Mouse (Mus musculus): ENCODE results near the gene Sh3bp5l. TPM values are rescaled to one million over a fixed set of nuclear protein-coding genes. Genes with fewer than 3 reads are reported as not detected.

Sh3bp5l gene
- total RNA-seq, 2 experiments from 2014 or later, result 33.7 to 35.1 TPM

GRCm38 (mm10) chr11:58316344-58316743 lies 14.2 kb upstream of the Sh3bp5l start:
- intact Hi-C loops (cut with DNase I), result no loop called here
- no peak for DNase-seq (ENCODE audit: low spot score)

GRCm38 (mm10) chr11:58316768-58317390 lies 13.6 kb upstream of the Sh3bp5l start:
- no peak for DNase-seq (ENCODE audit: low spot score)
- intact Hi-C loops (cut with DNase I), result no loop called here

- intact Hi-C loops (cut with DNase I), result loop anchor here (2.0 kb wide), 1 partner anchor 16 kb away; the partner anchor contains the start of gene Zfp692
- DNase-seq (ENCODE audit: low spot score), result peak; percentile 95
Observed at GRCm38 (mm10) chr11:58322824-58323569, 7.5 kb upstream of the Sh3bp5l start.

- DNase-seq (ENCODE audit: low spot score), result no peak
- intact Hi-C loops (cut with DNase I), result loop anchor here (2.0 kb wide), 1 partner anchor 17 kb away; the partner anchor contains the start of gene Zfp692
Observed at GRCm38 (mm10) chr11:58323570-58324340, 6.8 kb upstream of the Sh3bp5l start.

- no peak for DNase-seq (ENCODE audit: low spot score)
- intact Hi-C loops (cut with DNase I), result no loop called here
Observed at GRCm38 (mm10) chr11:58324614-58325229, 5.8 kb upstream of the Sh3bp5l start.

- DNase-seq (ENCODE audit: low spot score), result no peak
- intact Hi-C loops (cut with DNase I), result no loop called here
Observed at GRCm38 (mm10) chr11:58326781-58327180, 3.7 kb upstream of the Sh3bp5l start.

GRCm38 (mm10) chr11:58329906-58330275 lies 633 bp upstream of the Sh3bp5l start:
- intact Hi-C loops (cut with DNase I), result no loop called here
- DNase-seq (ENCODE audit: low spot score), result no peak

- intact Hi-C loops (cut with DNase I), result no loop called here
- DNase-seq (ENCODE audit: low spot score), result no peak
Observed at GRCm38 (mm10) chr11:58331149-58331495, 598 bp downstream of the Sh3bp5l start.

- intact Hi-C loops (cut with DNase I), result no loop called here
- no peak for DNase-seq (ENCODE audit: low spot score)
Observed at GRCm38 (mm10) chr11:58331546-58331945, 1.0 kb downstream of the Sh3bp5l start.

GRCm38 (mm10) chr11:58334746-58335145 lies 4.2 kb downstream of the Sh3bp5l start:
- no peak for DNase-seq (ENCODE audit: low spot score)
- intact Hi-C loops (cut with DNase I), result no loop called here

GRCm38 (mm10) chr11:58346745-58347144 lies 16.2 kb downstream of the Sh3bp5l start:
- DNase-seq (ENCODE audit: low spot score), result no peak
- intact Hi-C loops (cut with DNase I), result no loop called here

GRCm38 (mm10) chr11:58350628-58351027 lies 20.1 kb downstream of the Sh3bp5l start:
- intact Hi-C loops (cut with DNase I), result no loop called here
- no peak for DNase-seq (ENCODE audit: low spot score)

GRCm38 (mm10) chr11:58351179-58351578 lies 20.7 kb downstream of the Sh3bp5l start:
- intact Hi-C loops (cut with DNase I), result no loop called here
- DNase-seq (ENCODE audit: low spot score), result no peak

- DNase-seq (ENCODE audit: low spot score), result no peak
- intact Hi-C loops (cut with DNase I), result no loop called here
Observed at GRCm38 (mm10) chr11:58352681-58353548, 22.4 kb downstream of the Sh3bp5l start.

GRCm38 (mm10) chr11:58353709-58354108 lies 23.2 kb downstream of the Sh3bp5l start:
- no peak for DNase-seq (ENCODE audit: low spot score)
- intact Hi-C loops (cut with DNase I), result no loop called here

- intact Hi-C loops (cut with DNase I), result no loop called here
- DNase-seq (ENCODE audit: low spot score), result no peak
Observed at GRCm38 (mm10) chr11:58354476-58354875, 24.0 kb downstream of the Sh3bp5l start.

- DNase-seq (ENCODE audit: low spot score), result no peak
- intact Hi-C loops (cut with DNase I), result no loop called here
Observed at GRCm38 (mm10) chr11:58354927-58355326, 24.4 kb downstream of the Sh3bp5l start.

GRCm38 (mm10) chr11:58357042-58357441 lies 26.5 kb downstream of the Sh3bp5l start:
- no peak for DNase-seq (ENCODE audit: low spot score)
- intact Hi-C loops (cut with DNase I), result no loop called here

GRCm38 (mm10) chr11:58357844-58358534 lies 27.5 kb downstream of the Sh3bp5l start:
- intact Hi-C loops (cut with DNase I), result no loop called here
- no peak for DNase-seq (ENCODE audit: low spot score)

All from heart, postnatal 25 days (tissue).